Mouse (Mus musculus): ENCODE measurements around the gene Nfatc2ip.

Nfatc2ip gene

DNA sequence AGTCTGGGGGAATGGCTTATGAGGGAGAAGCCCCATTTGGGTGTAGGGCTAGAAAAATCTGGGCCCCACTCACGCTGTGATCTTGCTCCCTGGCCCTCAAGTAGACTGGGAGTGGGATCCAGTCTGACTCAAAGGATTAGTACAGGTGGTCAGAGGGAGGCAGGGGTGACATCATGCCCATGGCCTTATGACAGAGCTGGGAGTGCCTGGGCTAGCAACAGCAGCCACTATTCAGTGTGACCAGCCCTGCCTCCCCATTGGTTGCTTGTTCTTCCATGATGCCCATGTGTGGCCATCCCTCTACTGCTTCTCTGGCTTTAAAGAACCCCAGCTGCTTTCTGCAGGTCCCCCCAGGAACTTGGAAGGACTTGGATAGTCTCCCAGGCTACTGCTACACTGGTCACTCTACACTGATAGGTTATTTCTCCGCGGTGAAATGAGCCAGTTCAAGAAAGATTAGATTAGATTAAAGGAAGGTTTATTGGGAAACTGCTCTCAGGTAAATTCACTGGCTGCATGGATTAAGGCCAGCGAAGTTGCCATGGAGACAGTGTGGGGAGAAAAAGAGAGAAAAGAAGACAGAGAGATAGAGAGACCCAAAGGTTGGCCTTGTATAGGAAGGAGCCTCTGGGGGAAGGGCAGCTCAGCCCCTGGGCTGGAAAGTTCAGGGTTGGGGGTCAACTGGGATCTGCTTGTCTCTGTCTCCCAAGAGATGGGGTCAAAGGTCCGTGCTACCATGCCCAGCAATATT is 40.5 kb downstream of the Nfatc2ip start:
- no peak for DNase-seq (ENCODE audit: low read depth, low spot score)

DNA sequence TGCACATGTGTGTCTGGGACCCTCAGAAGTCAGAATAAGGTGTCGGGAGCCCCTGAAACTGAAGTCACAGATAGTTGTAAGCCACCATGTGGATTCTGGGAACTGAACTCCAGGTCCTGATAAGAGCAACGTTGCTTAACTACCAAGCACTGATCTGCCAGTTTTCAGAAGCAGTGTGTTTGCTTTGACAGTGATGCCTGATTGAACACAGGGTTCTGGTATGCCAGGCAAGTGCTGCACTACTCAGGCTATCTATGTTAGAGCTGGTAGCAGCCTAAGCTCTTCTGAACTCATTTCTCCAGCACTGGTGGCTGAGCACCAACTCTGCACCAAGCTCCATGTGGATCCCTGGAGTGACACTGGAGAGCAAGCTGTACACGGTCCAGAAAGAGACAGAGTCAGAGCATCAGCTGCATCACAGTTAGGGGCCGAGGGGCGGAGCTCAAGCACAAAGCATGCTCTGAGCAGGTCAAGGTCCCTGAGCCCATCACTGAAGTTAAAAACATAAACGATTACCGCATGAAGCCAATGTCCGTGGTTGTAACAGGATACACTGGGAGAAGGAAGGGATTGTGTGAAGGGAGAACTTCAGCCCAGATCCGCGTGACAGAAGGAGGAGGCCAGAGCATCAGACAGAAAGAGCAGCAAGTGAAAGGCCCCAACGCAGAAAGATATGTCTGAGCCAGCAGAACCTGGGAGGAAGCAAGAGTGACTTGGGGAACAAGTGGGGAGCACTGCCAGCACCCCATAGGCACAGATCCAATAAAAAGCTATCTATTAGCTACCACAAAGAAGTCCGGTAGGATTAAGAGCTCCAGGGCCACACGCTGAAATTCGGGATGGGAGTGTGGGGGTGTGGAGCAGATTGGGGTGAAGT is 41.6 kb downstream of the Nfatc2ip start:
- DNase-seq (ENCODE audit: low read depth, low spot score), result no peak

DNA sequence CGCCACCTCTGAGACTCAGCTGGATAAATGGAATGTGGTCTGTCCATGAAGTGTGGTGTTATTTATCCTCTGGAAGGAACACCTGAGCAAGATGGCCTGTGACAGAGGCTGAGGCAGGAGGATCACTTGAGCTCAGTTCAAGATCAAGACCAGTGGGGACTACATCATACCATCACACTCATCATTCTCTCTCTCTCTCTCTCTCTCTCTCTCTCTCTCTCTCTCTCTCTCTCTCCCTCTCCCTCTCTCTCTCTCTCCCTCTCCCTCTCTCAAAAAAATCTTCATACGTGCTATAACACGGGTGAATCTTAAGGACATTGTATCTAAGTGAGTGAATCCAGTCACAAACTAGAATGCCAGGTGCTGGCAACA is 42.6 kb downstream of the Nfatc2ip start:
- no peak for DNase-seq (ENCODE audit: low read depth, low spot score)

DNA sequence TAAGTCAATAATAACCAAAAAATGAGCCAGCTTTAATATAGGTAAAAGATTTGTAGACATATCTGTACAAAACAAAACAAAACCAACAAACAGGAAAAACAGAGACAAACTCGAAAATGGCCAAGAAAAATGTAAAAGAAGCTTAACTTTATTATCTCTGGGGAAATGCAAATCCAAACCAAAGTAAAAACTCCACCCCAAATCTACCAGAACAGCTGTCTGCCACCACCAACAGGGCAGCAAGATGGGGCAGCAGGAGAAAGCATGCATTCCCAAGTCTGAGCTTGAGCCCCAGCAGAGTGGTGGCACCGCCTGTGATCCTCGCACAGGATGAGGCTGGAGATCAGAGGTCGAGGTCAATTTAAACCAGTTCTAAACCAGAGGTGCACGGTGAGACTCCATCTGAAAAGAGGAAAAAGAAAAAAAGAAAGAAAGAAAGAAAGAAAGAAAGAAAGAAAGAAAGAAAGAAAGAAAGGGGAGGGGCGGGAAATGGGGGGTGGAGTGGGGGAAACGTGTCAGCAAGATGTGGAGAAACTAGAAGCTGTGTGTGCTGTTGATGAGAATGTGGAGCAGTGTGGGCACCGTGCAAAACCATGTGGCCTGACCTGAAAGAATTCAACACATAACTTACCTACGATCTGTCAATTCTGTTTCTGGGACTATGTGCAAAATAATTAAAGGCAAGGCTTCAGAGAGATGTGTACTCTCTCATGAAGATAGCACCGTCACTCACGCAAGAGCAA is 43.1 kb downstream of the Nfatc2ip start:
- no peak for DNase-seq (ENCODE audit: low read depth, low spot score)

DNA sequence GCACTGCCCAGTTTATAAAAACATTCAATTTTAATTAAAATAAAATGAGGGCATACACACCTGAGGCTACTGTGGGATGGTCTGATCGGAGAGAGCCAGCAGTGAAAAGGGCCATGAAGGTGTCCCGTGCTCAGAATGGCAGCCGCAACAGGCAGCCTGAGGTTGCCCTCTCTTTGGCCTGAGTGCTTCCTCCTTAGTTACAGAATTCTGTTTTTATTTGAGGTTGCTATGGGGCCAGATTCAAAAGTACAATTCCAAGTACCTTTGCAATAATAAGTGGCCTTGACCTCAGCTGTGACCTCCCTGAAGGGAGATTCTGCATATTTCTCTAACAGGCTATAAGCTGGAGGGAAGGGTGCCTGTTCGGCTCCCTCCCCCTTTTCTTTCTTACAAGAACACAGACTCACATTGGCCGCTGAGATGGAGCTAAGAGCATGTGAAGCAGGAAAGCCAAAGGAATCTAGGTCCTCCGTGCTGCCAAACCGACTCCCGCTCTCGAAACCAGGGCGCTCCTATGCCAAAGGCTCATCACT is 45.1 kb downstream of the Nfatc2ip start:
- no peak for DNase-seq (ENCODE audit: low read depth, low spot score)

DNA sequence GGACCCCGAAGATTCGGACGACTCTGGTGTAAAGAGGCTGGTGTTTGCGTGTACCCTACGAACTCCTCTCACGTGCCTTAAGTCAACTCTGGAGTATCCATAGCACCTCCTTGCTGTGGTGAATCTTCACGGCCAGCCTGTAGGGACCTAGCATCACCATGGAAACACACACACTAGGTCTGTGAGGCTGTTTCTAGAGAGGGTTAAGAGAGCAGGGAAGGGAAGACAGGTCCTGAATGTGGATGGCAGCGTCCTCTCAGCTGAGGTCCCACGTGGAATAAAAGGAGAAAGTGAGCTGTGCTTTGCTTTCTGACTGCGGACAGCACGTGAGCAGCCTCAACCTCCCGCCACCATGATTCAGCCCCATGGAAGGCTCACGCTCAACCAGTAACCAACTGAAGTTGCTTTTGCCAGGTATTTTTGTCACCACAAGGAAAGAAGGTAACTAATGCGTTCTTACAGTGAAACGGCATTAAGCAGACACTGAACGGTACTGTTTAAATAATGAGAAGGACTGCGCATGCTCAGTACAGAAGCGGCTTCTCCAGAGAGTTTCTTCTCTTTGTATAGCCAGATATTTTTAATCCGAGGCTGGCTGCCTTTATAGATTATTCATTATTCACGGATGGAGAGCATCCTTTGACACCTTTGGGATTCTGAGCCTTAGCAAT is 45.7 kb downstream of the Nfatc2ip start:
- no peak for DNase-seq (ENCODE audit: low read depth, low spot score)

DNA sequence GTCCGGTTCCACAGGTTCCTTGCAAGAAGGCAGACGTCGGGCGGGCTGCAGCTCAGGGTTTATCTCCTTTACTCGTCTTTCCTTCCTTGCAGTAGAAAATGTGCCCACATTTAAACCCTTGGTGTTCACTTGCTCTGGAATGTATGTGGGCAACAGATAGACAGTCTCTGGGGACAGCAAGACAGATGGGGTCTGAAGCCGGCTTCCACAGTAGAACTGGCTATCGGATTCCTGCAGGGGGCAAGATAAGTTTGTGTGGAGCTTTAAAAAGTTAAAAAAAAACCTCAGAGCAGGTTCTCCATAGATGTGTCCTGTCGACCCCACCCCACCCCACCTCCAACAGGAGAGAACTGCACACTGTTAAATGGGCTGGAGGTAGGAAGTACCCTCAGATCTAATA is 48.2 kb downstream of the Nfatc2ip start:
- no peak for DNase-seq (ENCODE audit: low read depth, low spot score)

DNA sequence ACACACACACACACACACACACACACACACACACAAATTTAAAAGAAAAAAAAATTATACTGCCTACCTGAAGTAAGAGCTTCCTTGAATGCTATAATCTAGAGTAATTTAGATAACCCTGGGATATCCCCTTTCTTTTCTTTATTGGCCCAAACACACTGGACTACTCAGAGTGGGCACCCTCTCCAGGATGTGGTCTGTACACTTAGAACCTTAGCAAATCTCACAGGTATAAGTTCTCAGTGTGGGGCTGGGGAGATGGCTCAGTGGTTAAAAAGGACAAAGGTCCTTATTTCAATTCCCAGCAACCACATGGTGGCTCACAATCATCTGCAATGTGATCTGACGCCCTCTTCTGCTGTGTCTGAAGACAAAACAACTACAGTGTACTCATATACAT is 49.4 kb downstream of the Nfatc2ip start:
- no peak for DNase-seq (ENCODE audit: low read depth, low spot score)

DNA sequence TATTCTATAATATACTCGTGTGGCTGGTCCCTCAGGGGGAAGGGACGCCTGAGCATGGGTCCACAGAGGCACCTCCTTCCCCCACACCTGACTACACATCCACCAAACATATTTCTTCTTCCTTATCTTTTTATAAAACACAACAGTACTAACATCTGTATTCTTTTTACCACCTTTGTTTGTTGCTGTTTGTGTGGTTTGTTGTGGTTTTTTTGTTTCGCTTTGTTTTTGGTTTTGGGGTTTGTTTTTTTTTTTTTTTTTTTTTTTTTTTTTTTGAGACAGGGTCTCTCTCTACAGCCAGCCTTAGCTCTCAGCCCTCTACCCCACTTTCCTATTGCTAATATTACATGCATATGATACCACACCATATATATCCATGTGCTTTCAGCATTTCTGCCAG is 50.6 kb downstream of the Nfatc2ip start:
- no peak for DNase-seq (ENCODE audit: low read depth, low spot score)

DNA sequence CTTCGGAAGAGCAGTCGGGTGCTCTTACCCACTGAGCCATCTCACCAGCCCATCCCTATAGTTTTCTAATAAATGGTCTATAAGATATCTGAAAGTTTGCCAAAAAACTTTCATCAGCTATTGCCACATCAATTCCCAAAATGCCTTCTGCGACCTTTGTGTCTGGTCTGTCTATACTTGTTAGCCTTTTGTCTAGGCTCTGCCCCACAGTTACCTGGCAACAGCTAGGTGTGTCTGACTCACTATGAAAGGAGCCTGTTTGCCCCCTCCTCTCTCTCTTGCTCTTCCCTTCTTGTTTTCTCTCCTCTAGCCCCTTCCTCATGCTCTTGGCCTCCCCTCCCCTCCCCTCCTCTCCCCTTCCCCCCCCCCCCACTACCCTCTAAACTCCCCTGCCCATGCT is 51.0 kb downstream of the Nfatc2ip start:
- no peak for DNase-seq (ENCODE audit: low read depth, low spot score)

DNA sequence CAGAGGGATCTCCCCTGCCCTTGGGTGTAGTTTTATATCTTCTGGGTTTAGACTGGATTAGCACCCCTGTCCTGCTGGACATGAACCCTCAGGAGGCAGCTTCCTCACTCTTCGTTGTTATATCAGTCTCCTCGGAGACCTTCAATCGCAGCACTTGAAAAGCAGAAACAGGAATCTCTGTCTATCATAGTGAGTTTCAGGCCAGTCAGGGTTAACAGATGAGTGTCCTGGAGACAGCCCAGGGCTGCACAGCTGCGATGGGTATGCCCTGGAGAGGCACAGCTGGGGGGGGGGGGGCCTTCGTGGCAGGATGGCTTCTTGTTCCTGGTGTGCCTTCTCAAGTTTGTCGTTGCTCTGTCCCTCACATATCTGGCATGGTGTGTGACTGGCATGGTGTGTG is 55.6 kb downstream of the Nfatc2ip start:
- no peak for DNase-seq (ENCODE audit: low read depth, low spot score)

DNA sequence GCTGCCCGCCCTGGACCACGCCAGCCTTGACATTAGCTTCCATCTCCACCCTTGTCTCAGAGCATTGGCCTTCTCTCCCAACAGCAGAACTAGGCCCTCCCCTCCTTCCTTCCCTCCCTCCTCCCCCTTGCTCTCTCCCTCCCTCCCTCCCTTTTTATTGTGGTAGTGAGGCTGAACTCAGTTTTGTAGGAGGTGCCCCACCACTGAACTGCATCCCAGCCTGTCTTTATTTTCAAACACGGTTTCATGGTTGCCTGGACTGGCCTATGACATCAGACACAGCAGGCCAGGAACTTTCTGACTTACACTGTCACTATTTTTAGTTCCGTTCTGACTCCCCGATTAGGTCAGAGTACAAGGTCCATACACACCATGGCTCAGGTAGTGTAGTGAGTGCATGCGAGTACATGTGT is 56.3 kb downstream of the Nfatc2ip start:
- DNase-seq (ENCODE audit: low read depth, low spot score), result no peak

DNA sequence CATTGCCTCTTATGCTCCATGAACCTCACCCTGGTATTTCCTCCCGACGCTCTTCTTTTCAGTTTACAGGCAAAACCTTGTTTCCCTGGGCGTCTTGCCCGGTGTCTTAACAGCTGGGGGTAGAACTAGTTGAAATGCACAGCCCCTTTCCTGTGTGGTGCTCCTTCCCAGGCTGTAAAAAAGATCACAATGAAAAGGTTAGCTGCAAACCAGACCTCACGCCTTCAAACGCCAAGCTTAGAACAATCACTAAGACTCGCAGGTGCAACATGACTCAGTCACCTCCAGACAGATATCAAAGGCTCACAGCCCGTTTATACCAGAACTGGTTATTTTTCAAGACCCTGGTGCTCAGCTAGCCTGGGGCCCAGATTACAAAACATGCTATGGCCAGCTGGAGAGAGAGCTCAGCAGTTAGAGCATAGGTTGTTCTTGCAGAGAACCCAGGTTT is 57.0 kb downstream of the Nfatc2ip start:
- DNase-seq (ENCODE audit: low read depth, low spot score), result no peak

DNA sequence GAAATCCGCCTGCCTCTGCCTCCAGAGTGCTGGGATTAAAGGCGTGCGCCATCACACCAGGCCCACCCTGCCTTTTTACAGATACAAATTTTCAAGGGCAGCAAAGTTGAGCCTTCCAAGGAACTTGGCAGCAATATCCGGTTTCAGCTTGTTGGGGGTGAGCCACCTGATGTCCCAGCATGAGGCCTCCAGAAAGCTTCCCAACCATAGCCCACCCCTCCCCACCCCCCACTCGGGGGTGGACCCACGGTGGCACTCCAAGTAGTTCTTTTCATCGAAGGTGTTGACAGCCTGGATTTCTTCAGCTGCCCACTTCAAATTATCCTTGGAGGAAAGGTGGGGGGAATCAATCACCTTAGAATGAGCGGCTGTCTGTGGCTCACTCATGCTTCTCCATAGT is 57.6 kb downstream of the Nfatc2ip start:
- DNase-seq (ENCODE audit: low read depth, low spot score), result no peak

DNA sequence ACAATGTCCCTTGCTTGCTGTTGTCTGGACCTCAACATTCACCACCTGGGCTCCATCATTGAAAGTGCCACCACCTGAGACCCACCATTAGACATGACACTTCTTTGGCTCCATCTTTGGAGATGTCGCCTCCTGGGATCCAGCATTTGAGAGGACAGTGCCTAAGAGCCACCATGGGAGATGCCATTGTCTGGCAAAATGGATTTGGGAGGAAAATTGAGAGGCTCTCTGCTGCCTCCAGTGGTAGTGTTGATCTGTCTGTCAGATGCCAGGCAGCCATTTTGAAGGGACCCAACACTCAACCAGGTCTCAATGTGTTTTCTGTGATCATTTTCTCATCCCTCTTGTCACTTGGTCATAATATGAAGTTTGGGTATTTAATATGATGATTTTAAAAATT is 61.0 kb downstream of the Nfatc2ip start:
- DNase-seq (ENCODE audit: low read depth, low spot score), result no peak

All from WW6 (cell line).